Mouse (Mus musculus) limb, embryonic 11.5 days (tissue): Measurements from ENCODE around the gene Adpgk. TPM values are rescaled to one million over a fixed set of nuclear protein-coding genes. Genes with fewer than 3 reads are reported as not detected.

Source experiments
- ATAC-seq: fragments of 200-750 bp; cut with Nextera tagmentation; 2 replicates; pipeline ENCODE4 v1.8.0; 2017; ENCODE audit warnings: low read depth; ENCODE audit not compliant: insufficient number of reproducible peaks, low FRiP score, low TSS enrichment
- DNase-seq: peaks from one replicate; pipeline ENCODE4 v3.0.0-alpha.2; 2015; ENCODE audit warnings: low spot score
- H3K27ac ChIP-seq: fragments of 300-500 bp; sonication (generic); replicated peaks from 2 replicates; pipeline ENCODE4 v1.5.1; 2014; ENCODE audit warnings: low read depth, mild to moderate bottlenecking, low read length
- H3K27me3 ChIP-seq: fragments of 300-500 bp; sonication (generic); 2 replicates; pipeline ENCODE4 v1.6.1; 2014; ENCODE audit warnings: mild to moderate bottlenecking, low read length, mixed read lengths; ENCODE audit not compliant: control insufficient read depth, insufficient read depth
- H3K36me3 ChIP-seq: fragments of 300-500 bp; sonication (generic); 2 replicates; pipeline ENCODE4 v1.6.1; 2014; ENCODE audit warnings: mild to moderate bottlenecking, low read length, moderate library complexity, mixed read lengths; ENCODE audit not compliant: control insufficient read depth, insufficient read depth
- H3K4me1 ChIP-seq: fragments of 300-500 bp; sonication (generic); 2 replicates; pipeline ENCODE4 v1.6.1; 2014; ENCODE audit warnings: low read length, mixed read lengths; ENCODE audit not compliant: control insufficient read depth, insufficient read depth
- H3K4me2 ChIP-seq: fragments of 300-500 bp; sonication (generic); 2 replicates; pipeline ENCODE4 v1.6.1; 2014; ENCODE audit warnings: low read depth, mild to moderate bottlenecking, moderate library complexity; ENCODE audit not compliant: severe bottlenecking
- H3K4me3 ChIP-seq: fragments of 300-500 bp; sonication (generic); 2 replicates; pipeline ENCODE4 v1.5.1; 2014; ENCODE audit warnings: low read depth, low read length
- H3K9ac ChIP-seq: fragments of 300-500 bp; sonication (generic); 2 replicates; pipeline ENCODE4 v1.6.1; 2014; ENCODE audit warnings: mild to moderate bottlenecking, low read length
- H3K9me3 ChIP-seq: fragments of 300-500 bp; sonication (generic); 2 replicates; pipeline ENCODE4 v1.6.1; 2016; ENCODE audit warnings: low read length; ENCODE audit not compliant: control insufficient read depth
- WGBS: fragments of 180-500 bp; shearing (Covaris S2); extraction: QIAGEN DNeasy Blood & Tissue Kit; methylation state at CpG from one replicate; pipeline ENCODE4 v1.1.7; 2014; 5-methylcytosine and 5-hydroxymethylcytosine counted together
- polyA plus RNA-seq: library from polyadenylated mRNA; unstranded; fragments of >200 nt; fragmentation: Nextera tagmentation; extraction: Ambion mirVana; gene quantifications from 2 replicates; pipeline ENCODE4 v1.2.1, GENCODE M21; 2014

Adpgk gene
- polyA plus RNA-seq, 1 experiment from 2014 or later: 53.4 TPM

- peaks cover 6% of the 10 kb centered on the region; the same call in 1 of the 2 replicates for H3K36me3 ChIP-seq
- no peak overlapping the region for H3K27ac ChIP-seq
- no peak overlapping the region for H3K4me3 ChIP-seq
- H3K9ac ChIP-seq: no peak overlapping the region
- H3K4me1 ChIP-seq: no peaks in the 10 kb centered on the region; the same call in 1 of the 2 replicates
- no peak for ATAC-seq
- no peaks in the 10 kb centered on the region for H3K27me3 ChIP-seq
- no peak for DNase-seq
- no peaks in the 10 kb centered on the region for H3K9me3 ChIP-seq
- WGBS: 93% methylated on average over 2 of the region's 2 CpGs
- no peak overlapping the region for H3K4me2 ChIP-seq
Measured at GRCm38 (mm10) chr9:59296419-59296818, 5.1 kb downstream of the Adpgk start.

DNA sequence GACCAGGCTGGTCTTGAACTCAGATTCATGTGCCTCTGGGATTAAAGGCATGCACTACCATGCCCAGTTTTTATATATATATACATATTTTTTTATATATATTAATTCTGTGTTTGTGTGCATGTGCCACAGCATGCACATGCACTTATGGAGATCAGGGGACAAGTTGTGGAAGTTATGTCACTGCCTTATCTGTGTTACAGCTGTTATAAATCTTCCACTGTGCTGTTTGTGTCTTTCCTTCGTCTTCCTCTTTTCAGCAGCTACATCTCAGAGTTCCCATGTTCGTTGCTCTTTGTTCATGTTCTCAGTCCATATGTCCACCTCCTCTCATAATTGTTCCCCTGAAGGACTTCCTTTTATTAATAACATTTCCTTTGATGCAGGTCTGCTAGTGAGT is 16.5 kb downstream of the Adpgk start:
- WGBS: 62% methylated on average over 2 of the region's 2 CpGs
- Histone ChIP-seq H3K27ac (no peak overlapping the region), H3K27me3 (no peaks in the 10 kb centered on the region), H3K9me3 (no peaks in the 10 kb centered on the region), H3K36me3 (peaks cover 4% of the 10 kb centered on the region), H3K4me1 (no peaks in the 10 kb centered on the region), H3K4me3 (no peak overlapping the region), H3K4me2 (no peak overlapping the region), H3K9ac (no peak overlapping the region)
- ATAC-seq (no peak), DNase-seq (no peak)

DNA sequence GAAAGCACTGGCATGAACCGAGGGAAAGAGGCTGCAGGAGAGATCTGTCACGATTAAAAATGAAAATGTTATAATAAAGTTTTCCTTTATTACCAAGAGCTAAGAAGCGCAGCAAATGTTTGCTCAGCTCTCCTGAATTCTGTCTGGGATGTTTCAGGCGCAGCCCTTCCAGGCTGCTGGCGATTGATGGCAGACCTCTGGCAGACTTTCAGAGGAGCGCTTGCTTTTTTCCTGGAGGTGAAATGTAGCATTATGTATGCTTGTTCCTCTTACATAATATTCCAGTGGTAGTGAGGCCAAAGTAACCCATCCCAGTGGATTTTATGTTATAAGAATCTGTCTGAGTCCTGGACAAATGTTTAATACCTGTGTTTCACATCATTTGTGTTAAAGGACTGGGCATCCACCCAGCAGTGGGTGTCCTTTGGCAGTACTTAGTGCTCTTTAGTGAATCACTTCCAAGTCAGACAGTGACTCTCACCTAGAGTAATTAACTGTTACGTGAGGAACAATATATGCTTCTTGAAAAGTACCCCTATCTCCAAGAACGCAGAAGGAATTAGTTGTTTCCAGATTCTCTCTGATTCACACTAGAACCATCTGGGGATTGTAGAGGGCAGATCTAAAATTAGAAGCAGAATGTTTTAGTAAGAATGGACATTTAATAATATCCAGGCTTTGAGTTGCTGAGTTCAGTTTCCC is 19.4 kb downstream of the Adpgk start:
- H3K27ac ChIP-seq: no peak overlapping the region
- no peaks in the 10 kb centered on the region for H3K27me3 ChIP-seq
- no peak overlapping the region for H3K9ac ChIP-seq
- peaks cover 7% of the 10 kb centered on the region; the same call in 1 of the 2 replicates for H3K36me3 ChIP-seq
- no peak overlapping the region for H3K4me2 ChIP-seq
- H3K4me3 ChIP-seq: no peak overlapping the region
- no peak for ATAC-seq
- H3K9me3 ChIP-seq: no peaks in the 10 kb centered on the region
- no peak for DNase-seq
- H3K4me1 ChIP-seq: no peaks in the 10 kb centered on the region
- 89% methylated on average over 8 of the region's 8 CpGs for WGBS

DNA sequence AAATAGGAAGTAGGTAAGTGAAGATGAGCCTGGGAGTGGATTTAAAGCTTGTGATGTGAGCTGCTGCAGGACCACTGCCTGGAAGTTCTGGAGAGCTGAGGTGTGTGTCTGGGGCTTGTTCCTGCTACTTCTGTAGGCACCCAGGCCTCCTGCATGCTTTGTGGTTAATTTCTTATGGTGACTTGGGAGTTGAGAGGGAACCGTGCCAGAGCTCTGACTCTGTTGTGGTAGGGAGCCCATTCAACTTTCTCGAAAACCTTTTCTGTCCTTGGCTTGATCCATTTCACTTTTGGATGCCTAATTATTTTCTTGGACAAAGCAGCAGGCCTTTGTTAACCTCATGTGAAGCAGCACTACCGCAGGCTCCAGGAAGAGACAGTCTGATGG is 19.9 kb downstream of the Adpgk start:
- ATAC-seq: no peak
- H3K36me3 ChIP-seq: peaks cover 7% of the 10 kb centered on the region; the same call in 1 of the 2 replicates
- no peak for DNase-seq
- H3K27me3 ChIP-seq: no peaks in the 10 kb centered on the region
- H3K4me2 ChIP-seq: no peak overlapping the region
- WGBS: 84% methylated on average over 3 of the region's 3 CpGs
- no peaks in the 10 kb centered on the region for H3K4me1 ChIP-seq
- H3K9ac ChIP-seq: no peak overlapping the region
- H3K4me3 ChIP-seq: no peak overlapping the region
- no peaks in the 10 kb centered on the region for H3K9me3 ChIP-seq
- H3K27ac ChIP-seq: no peak overlapping the region

GRCm38 (mm10) chr9:59316206-59316605 is 24.8 kb downstream of the Adpgk start:
- Histone ChIP-seq H3K4me1 (no peaks in the 10 kb centered on the region), H3K36me3 (peaks cover 7% of the 10 kb centered on the region; the same call in 1 of the 2 replicates), H3K4me2 (no peak overlapping the region), H3K27ac (no peak overlapping the region), H3K9ac (no peak overlapping the region), H3K9me3 (no peaks in the 10 kb centered on the region), H3K4me3 (no peak overlapping the region), H3K27me3 (no peaks in the 10 kb centered on the region)
- DNase-seq (no peak), ATAC-seq (no peak)
- 93% methylated on average over 3 of the region's 3 CpGs for WGBS

GRCm38 (mm10) chr9:59324351-59324750 is 33.0 kb downstream of the Adpgk start:
- H3K27me3 ChIP-seq: no peaks in the 10 kb centered on the region
- H3K36me3 ChIP-seq: peaks cover 3% of the 10 kb centered on the region; the same call in 1 of the 2 replicates
- H3K27ac ChIP-seq: no peak overlapping the region
- no peaks in the 10 kb centered on the region for H3K9me3 ChIP-seq
- H3K4me1 ChIP-seq: no peaks in the 10 kb centered on the region
- H3K4me2 ChIP-seq: no peak overlapping the region
- H3K9ac ChIP-seq: no peak overlapping the region
- ATAC-seq (no peak), DNase-seq (no peak)
- H3K4me3 ChIP-seq: no peak overlapping the region

- H3K36me3 ChIP-seq: no peaks in the 10 kb centered on the region; the same call in 1 of the 2 replicates
- no peak for DNase-seq
- no peaks in the 10 kb centered on the region for H3K4me1 ChIP-seq
- H3K27ac ChIP-seq: no peak overlapping the region
- no peaks in the 10 kb centered on the region for H3K27me3 ChIP-seq
- H3K4me3 ChIP-seq: no peak overlapping the region
- no peaks in the 10 kb centered on the region for H3K9me3 ChIP-seq
- no peak overlapping the region for H3K4me2 ChIP-seq
- H3K9ac ChIP-seq: no peak overlapping the region
- 94% methylated on average over 5 of the region's 5 CpGs for WGBS
- no peak for ATAC-seq
Measured at GRCm38 (mm10) chr9:59330055-59330454, 38.7 kb downstream of the Adpgk start.

DNA sequence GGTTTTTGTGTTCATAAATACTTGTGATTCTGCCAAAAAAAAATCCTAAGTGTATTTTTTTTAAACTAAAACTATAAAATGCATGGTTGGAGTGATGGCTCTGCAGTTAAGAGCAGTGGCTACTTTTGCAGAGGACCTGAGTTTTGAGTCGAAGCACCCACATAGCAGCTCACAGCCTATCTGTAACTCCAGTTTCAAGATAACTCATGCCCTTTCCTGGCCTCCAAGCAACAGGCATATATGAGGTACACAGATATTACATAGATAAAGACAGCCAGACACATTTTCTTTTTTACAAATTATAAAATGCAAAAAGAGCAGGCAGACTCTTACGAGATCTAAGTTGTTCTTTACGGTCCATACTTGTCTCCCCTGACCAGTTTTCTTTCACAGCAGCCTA is 45.2 kb downstream of the Adpgk start:
- DNase-seq: no peak
- Histone ChIP-seq H3K27me3 (no peaks in the 10 kb centered on the region), H3K9me3 (no peaks in the 10 kb centered on the region), H3K27ac (no peak overlapping the region), H3K4me1 (no peaks in the 10 kb centered on the region), H3K4me2 (no peak overlapping the region), H3K36me3 (no peaks in the 10 kb centered on the region; the same call in 1 of the 2 replicates), H3K9ac (no peak overlapping the region), H3K4me3 (no peak overlapping the region)
- ATAC-seq: no peak
- WGBS: 91% methylated on average over 3 of the region's 3 CpGs

DNA sequence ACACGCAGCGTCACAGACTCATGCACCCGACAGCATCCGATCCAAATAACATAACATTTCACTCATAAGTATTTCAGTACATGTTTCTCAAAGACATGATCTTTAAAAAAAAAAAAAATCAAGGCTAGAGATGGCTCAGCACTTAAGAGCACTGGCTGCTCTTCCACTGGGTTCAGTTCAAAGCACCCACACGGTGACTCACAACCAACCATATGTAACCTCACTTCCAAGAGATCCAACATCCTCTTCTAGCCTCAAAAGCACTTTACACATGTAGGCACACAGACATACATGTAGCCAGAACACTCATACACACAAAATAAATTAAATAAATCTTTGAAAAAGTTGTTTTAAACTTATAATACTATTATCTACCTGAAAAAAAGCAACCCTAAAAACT is 46.5 kb downstream of the Adpgk start:
- H3K4me2 ChIP-seq: no peak overlapping the region
- H3K27me3 ChIP-seq: no peaks in the 10 kb centered on the region
- H3K36me3 ChIP-seq: no peaks in the 10 kb centered on the region; the same call in 1 of the 2 replicates
- 95% methylated on average over 5 of the region's 5 CpGs for WGBS
- DNase-seq: no peak
- no peaks in the 10 kb centered on the region for H3K9me3 ChIP-seq
- H3K9ac ChIP-seq: no peak overlapping the region
- ATAC-seq: no peak
- H3K27ac ChIP-seq: no peak overlapping the region
- H3K4me3 ChIP-seq: no peak overlapping the region
- H3K4me1 ChIP-seq: no peaks in the 10 kb centered on the region
